Mouse (Mus musculus): ENCODE measurements around the gene Nfkbil1.

GRCm38 (mm10) chr17:35195631-35196320, 39.8 kb downstream of the Nfkbil1 start:
- TF ChIP-seq POLR2A (IDR thresholded peaks at IDR 0.05; ENCODE audit: control insufficient read depth, low read depth, low read length) (no peak), CTCF (IDR thresholded peaks at IDR 0.05; ENCODE audit: control insufficient read depth, insufficient read depth, insufficient replicate concordance, low read depth, low read length) (peak; percentile 96)
